Mouse (Mus musculus) Muller cell, postnatal 12 days (primary cell): Measurements from ENCODE around the gene Rhot2.

ENCODE experiments used
- DNase-seq: peaks from one replicate; pipeline ENCODE4 v3.0.0-alpha.2; 2015; ENCODE audit errors: inconsistent ontology term

Gene Rhot2

DNA sequence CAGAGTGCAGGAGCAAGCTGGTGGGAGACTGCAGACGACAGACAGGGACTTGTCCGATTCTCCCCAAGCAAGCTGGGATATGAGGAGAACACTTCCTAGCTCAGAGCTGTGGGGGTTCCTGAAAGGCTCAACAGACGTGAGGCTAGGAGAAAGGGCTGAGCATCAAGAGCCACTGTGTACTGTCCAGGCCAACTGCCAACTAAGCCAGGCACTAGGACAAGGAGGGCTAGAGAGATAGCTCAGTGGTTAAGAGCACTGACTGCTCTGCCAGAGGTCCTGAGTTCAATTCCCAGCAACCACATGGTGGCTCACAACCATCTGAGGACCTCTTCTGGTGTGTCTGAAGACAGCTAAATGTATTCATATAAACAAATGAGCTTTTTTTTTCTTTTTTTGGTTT is 2.1 kb downstream of the Rhot2 start:
- DNase-seq, result no peak

DNA sequence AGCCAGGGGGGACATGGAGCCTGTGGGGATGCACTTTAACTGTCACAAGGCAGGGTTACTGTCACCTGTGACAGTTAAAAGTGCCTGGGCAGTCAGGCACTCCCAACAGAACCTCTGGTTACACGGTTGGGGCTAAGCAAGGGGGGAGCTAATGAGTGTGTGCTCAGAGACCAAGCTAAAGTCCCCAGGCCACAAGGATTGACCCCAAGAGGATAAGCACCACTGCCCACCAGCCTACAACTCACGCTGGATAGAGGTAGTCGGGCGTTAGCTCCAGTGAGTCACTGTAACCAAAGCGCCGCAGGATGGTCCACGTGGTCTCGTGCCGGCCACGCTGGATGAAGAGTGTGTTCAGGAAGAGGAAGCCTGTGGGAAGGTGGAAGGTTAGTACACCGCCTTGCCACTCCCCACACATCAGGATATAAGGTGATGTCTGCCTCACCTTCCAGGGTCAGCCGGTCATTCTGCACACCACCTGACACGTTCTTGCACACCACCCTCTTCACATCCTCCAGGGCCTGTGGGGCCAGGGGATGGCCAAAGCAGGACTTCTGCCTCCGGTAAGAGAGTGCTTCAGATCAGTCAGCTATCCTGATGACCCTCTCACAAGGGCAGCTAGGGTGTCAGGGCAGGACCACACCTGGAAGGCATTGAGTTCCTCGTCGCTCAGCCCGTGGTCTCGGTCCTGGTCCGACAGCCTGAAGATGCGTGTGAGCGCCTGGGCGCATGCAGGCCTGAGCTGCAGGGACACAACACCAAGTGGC is 3.4 kb downstream of the Rhot2 start, which contains the start of gene Gm20683:
Gene Gm20683, minus strand, starts transcription at position 647 of the 764 bp plus-strand sequence.
- DNase-seq, result no peak

- no peak for DNase-seq
Measured at GRCm38 (mm10) chr17:25840519-25840918, 4.1 kb downstream of the Rhot2 start.

- DNase-seq, result no peak
Measured at GRCm38 (mm10) chr17:25839455-25840235, 5.0 kb downstream of the Rhot2 start.

DNA sequence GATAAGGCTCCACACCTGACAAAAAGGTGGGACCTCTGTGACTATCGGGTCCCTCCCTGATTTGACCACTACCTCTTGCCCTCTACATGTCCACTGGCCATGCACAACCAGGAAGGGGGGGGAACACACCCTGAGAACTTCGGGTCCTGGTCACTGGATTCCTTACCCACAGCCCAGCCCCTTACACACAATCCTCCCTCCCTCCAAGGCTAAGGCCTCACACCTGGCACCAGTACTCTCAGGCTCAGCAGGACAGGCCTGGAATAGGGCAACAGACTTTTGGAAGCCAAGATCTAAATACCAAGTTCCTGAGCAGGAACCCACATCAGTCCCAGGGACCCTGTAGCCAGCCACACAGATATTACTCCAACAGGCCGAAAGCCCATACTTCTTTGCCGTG is 5.7 kb downstream of the Rhot2 start:
- DNase-seq, result no peak

- DNase-seq, result peak; percentile 48
Measured at GRCm38 (mm10) chr17:25837533-25837932, 7.1 kb downstream of the Rhot2 start.

- DNase-seq, result peak; percentile 82
Measured at GRCm38 (mm10) chr17:25837076-25837410, 7.6 kb downstream of the Rhot2 start, which contains the start of gene Rhbdl1. Gene Rhbdl1, minus strand, starts transcription at chr17:25837295.

DNA sequence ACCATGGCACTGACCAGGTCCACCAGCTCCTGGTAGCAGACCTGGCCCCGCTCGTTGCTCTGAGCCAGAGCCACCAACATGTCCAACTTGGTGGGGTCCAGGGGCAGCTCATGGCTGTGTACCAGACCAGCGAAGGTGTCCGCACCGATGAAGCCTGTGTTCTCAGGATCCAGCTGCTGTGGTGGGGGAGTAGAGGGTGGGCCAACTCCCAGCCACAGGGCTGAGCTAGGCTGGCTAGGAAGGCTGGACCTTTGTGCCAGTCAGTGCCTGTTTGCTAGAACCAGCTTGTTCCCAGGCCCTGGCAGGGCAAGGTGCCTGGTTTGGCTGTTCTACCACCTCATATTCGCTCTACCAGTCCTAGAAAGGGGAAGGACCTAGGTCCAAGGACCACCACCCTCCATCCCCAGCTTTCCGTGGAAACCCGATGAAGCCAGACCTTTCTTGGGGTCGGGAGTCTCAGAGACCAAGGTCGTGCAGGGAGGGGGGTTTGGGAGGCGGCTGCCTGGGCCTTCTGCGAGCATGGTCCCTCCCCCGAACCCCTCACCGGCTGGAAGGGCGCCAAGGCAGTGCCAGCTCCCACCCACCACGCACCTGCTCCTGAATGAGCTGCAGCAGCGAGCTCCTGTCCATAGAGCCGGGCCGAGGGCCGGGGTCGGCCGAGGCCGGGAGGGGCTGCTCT is 8.1 kb downstream of the Rhot2 start:
- DNase-seq, result peak; percentile 32

DNA sequence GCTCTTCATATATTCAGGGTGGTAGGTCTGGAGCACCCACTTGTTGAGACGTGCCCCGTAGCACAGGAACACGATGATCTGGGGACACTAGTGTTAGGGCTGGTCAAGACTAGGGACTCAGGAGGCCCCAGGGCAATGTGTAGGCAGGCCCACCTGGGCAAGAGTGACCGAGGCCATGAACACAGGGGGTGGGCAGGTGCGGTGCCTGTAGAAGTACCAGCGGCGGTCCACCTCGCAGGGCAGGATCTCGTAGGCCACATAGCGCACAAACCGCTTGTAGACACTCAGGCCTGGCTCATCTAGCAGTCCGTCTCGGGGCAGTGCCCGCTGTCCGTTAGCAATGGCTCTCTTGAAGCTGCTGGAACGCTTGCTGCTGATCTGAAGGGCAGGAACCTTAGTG is 8.8 kb downstream of the Rhot2 start:
- DNase-seq, result no peak

- DNase-seq, result no peak
Measured at GRCm38 (mm10) chr17:25835301-25835700, 9.3 kb downstream of the Rhot2 start.

DNA sequence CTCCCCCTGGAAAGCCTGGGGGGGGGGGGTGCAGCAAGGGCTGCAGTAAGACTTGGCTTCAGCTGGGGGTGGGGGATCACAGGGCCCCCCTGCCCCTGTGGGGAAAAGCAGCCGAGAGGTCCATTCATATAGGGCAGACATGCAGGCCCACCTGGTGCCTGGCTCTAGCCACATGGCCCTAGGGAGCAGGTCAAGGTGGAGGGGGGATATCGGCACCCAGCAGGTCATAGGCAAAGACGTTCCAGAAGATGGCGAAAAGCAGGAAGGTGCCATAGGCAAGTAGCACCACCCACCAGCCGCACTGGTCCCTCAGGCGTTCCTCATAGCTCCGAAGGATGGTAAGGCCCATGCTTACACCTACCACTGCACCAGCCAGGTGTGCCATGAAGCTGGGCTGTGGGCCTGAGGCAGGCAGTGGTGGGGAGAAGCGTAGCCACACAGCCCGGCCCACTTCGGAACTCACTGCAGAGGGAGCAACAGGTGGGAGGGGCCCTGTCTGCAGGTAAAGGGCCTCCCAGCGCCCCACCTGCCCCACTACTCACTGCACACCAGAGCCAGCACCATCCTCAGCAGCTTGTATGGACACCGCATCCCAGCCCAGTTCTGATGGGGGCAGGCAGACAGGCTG is 9.9 kb downstream of the Rhot2 start:
- no peak for DNase-seq

DNA sequence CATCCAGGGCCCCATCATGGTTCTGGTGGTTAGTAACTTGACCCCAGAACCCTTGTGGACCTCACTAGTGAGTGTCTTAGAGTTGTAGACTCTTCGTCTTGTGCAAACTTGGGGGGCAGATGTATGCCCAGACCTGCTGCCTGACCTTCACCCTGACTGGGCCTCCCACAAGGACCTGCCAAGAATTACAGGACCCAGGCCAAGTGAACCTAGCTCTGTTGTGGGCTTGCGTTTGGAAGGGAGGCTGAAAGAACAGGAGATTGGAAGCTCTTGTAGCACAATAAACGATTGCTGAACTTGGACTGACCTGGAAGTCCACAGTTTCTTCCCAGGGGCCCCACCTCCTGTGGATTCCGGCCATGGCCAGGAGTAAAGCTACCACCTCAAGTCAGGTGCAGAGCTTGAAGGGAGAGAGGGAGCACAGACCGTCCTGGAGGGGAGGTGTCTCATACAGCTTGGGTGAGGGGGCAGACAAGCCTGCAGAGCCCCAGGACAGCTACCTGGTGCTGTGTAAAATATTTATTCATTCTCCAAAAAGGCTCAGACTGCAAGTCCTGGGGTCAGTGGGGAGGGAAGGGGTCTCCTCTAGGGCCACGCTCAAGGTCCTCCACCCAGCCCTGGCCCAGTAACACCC is 10.6 kb downstream of the Rhot2 start:
- no peak for DNase-seq

- DNase-seq, result peak; percentile 95
Measured at GRCm38 (mm10) chr17:25833291-25833663, 11.4 kb downstream of the Rhot2 start, which contains the start of gene Stub1. Gene Stub1, minus strand, starts transcription at chr17:25833404.

DNA sequence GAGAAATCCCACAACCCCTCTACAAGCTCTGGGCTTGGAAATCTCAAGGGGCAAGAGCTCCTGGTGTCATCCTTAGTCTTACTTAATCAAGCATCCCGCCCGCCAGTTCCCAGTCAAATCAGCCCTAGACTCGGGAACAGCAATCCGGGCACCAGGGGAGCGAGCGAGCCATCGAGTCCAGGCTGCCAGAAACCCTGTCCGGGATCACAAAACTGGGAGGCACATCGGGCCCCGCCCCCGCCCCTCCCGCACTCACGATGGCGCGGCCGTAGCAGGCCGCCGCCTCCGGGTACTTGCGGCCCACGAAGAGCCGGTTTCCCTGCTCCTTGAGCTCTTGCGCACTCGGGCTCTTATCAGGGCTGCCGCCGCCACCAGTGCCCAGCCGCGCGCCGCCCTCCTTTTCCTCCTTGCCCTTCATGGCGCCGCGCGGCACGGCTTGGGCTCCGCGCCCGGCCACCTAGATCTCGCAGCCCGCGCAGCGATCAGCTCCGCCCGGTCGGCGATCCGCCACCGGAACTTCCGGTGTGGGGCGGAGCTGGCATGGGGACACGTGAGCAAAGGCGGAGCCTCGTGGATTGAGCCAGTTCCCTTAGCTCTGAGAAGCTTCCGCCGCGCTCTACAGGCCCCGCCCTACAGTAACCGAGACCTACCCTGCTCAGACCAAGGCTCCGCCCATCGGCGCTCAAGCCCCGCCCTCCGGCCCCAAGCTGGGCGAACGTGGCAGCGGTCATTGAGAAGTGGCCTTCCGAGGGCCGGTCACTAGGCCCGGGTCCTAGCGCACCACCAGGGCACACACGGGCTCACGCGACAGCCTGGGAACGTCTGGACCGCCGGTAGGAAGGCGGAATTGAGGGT is 12.0 kb downstream of the Rhot2 start:
- peak; percentile 100 for DNase-seq

DNA sequence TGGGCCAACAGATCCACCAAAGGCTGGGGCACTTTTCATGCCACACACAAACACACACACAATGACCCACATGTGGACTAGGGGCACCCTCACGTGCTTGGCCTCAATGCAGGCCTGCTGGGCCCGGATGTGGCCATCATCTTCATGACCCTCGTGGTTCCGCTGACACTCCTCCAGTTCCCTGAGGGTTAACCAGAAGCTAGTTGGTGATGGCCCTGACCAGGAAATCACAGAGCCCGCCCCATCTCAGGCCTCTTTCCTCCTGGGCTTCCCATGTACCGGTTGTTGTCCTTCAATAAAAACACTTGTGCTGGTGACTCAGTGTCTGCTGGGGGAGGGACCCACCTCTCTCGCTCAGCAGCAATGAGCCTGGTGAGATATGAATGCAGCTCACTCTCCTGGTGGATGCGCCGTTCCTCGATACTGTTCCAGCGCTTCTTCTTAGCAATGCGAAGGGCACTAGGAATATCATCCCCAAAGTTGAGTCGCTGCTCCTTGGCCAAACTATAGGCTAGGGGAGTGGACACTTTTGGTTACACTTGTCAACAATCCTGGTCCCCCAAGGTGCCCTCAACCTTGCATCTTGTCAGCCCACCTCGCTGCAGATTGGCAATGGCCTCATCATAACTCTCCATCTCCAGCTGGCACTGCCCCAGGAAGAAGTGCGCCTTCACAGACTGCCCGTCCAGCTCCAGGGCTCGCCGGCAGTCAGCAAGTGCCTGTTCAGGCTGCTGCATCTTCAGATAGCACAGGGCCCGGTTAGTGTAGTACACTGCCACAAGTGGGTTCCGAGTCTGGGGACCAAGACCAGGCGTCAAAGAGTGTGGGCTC is 13.0 kb downstream of the Rhot2 start:
- no peak for DNase-seq

DNA sequence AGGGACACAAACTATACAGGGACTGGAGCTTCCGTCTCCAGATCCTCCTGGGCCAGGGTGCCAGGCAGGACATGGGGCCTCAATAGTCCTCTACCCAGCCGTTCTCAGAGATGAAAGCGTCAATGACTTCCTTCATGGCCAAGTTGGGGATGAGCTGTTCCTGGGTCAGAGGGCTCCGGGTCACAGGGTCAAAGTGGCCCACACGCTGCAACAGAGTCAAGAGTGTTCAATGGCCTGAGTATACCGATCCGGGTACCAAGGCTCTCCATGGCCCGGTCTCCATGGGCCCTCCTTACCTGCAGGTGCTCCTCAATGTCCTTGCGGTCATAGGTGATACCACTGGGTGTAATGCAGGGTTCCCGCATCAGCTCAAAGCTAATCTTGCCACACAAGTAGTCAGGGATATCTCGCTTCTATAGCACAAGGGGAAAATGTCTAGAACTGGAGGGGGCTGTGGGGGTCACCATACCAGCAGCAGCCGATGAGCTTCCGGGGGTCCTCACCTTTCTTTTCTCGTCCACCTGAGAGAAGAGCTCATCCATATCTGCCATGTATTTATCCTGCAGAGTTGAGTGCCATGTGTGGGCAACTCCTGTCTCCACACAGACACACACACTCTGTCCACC is 13.7 kb downstream of the Rhot2 start:
- no peak for DNase-seq

GRCm38 (mm10) chr17:25830200-25830753 is 14.4 kb downstream of the Rhot2 start:
- no peak for DNase-seq

- DNase-seq, result no peak
Measured at GRCm38 (mm10) chr17:25829558-25830017, 15.1 kb downstream of the Rhot2 start.
